Mouse (Mus musculus) urinary bladder, adult 18-20 months (tissue): ENCODE results near the gene Muc3.

Experiments used
- DNase-seq, 2 experiments: peaks; one replicate each; pipeline ENCODE4 v3.0.0; 2022; ENCODE audit warnings: low spot score in 2 of 2, mixed read lengths in 2 of 2

Muc3 gene

GRCm38 (mm10) chr5:137095135-137095534 lies 54.0 kb downstream of the Muc3 start:
- DNase-seq = no peak

DNA sequence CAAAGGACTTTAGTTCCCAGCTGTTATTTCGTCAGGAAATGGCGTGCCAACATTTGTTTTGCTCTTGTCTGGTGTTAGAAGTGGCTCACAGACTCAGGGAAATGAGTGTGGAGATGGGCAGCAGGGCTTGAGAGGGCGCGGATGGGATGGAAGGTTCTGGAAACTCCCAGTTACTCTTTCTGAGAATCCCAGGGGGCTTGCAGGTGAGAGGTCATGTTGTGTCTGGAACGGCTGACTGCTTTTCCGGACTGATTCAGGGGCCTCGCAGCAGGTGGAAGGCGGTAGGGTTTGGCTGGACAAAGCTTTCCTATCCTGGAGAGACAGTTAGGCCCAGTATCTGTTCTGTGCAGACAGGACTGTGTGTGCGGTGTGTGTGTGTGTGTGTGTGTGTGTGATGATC lies 55.4 kb downstream of the Muc3 start:
- DNase-seq = no peak

DNA sequence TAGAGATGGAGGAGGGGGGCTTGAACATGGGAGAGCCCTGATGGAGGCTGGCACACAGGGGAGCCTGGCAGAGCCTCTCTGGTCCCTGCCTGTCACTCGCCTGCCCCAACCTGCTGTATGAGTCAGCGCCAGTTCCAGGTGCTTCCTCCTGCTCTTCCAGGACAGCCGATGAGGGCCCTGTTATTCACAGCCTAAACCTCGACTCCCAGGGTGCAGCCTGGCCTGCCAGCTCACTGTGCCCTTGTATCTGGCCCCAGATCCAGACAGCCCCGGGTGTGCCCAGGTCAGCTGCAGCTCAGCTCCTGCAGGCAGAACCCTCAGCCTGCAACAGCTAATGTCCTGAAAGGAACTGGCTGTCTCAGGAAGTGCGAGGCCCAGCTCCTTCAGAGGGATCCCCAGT lies 57.6 kb downstream of the Muc3 start:
- DNase-seq = no peak

DNA sequence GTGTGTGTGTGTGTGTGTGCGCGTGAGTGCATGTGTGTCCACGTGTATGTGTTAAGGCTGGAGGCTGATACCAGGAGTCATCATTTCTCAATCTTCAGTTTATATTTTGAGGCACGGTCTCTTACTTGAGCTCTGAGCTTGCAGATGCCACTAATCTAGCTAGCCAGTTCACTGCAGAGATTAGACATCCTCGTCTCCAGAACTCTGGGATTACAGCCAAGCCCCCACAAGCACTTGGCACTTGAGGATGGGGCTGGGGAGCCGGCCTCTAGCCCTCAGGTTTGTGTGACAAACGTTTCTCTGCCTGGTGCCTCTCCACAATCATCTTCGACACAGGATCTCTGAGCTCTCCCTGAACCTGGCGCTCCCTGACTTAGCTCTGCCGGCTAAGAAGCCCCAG lies 58.3 kb downstream of the Muc3 start:
- DNase-seq = no peak

GRCm38 (mm10) chr5:137087410-137087809 lies 61.7 kb downstream of the Muc3 start:
- no peak for DNase-seq

DNA sequence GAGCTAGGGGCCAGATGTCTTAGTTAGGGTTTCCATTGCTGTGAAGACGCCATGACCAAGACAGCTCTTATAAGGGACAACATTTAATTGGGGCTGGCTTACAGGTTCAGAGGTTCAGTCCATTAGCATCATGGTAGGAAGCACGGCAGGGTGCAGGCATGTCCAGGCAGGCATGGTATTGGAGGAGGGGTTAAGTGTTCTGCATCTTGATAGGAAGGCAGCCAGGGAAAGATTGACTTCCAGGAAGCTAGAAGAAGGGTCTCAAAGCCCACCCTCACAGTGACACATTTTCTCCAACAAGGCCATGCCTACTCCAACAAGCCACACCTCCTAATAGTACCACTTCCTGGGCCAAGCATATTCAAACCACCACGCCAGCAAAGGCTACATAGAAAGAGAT lies 63.4 kb downstream of the Muc3 start:
- no peak for DNase-seq

DNA sequence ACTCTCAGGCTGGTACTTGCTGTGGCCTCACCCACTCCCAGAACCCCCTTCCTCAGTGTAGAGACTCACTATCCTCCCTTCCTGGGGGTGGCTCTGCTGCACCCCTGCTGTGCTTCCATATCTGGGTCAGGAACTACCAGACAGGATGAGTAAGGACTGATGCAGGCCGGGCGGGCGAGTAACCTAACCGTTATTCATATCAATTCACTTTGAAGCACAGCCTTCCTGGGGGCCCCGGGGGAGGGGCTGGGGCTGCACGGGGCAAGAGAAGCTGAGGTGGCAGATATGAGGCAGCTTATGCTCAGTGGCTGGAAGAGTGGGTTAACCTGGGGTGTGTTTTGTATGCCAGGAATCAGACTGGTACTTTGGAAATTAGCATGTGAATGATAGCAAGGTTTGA lies 64.1 kb downstream of the Muc3 start:
- no peak for DNase-seq
